Mouse (Mus musculus): Measurements from ENCODE around the gene Dyrk1b.

- peak; percentile 52; the same call in 1 of the 2 replicates for TF ChIP-seq CTCF (IDR thresholded peaks at IDR 0.05; ENCODE audit: borderline replicate concordance, extremely low read depth, insufficient read depth, insufficient read length)
- TF ChIP-seq POLR2A (IDR thresholded peaks at IDR 0.05; ENCODE audit: borderline replicate concordance, extremely low read depth, insufficient read depth, insufficient read length, poor library complexity, severe bottlenecking), result no peak
Measured at GRCm38 (mm10) chr7:28151584-28152221, 27.6 kb upstream of the Dyrk1b start.

Measured in brain, embryonic 14.5 days (tissue).